Mouse (Mus musculus): ENCODE data around the gene Zic5.

- TF ChIP-seq POLR2A (IDR thresholded peaks at IDR 0.05; ENCODE audit: borderline replicate concordance, extremely low read depth, insufficient read depth, insufficient read length, poor library complexity, severe bottlenecking) (no peak), CTCF (IDR thresholded peaks at IDR 0.05; ENCODE audit: borderline replicate concordance, extremely low read depth, insufficient read depth, insufficient read length) (no peak)
These were observed 13.8 kb downstream of the Zic5 start for GRCm38 (mm10) chr14:122451551-122452145.

Measured in brain, embryonic 14.5 days (tissue).